7 mouse cellular contexts compared by ENCODE assay signal in the genomic region with DNA sequence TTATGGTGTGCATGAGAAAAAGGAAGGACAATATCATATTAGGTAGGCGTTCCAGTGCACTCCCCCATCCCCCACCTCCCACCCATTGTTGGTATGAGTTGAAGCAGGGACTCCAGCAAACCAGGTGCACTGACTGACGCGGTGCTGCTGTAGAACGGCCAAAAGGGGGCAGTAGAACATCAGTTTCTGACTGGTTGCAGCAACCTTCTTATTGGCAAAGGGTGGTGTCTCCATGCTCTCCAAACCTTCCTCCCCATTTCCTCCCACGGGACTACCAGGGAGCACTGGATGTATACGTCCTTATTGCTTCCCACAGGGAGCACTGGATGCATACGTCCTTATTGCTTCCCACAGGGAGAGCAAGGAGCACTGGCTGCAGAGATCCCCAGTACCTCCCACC. TPM values are rescaled to one million over a fixed set of nuclear protein-coding genes. Genes with fewer than 3 reads are reported as not detected.
DNase-seq lines count a peak whose midpoint lies in the region; ATAC-seq and TF ChIP-seq lines count a peak whose summit lies in the region.
"Not testable (repeated sequence)": the region's sequence is repeated elsewhere in the genome, so short reads cannot be mapped to it uniquely, and the experiment has no call there.

No protein-coding gene starts in this region.

- not testable (repeated sequence) for H3K27ac ChIP-seq in layer of hippocampus, adult 2 months

- H3K4me3 ChIP-seq in layer of hippocampus, adult 2 months = not testable (repeated sequence)

- peak; percentile 39 to 40; a peak in 3 of 4 replicates for ATAC-seq in hematopoietic stem cell, adult 5-6 weeks (replicated peaks in 1 of 2; ENCODE audit: insufficient read depth in 1 of 2, low FRiP score in 2 of 2, low TSS enrichment in 1 of 2, low read depth in 1 of 2, poor library complexity in 2 of 2, severe bottlenecking in 2 of 2)

- DNase-seq in R1 (ENCODE audit: low read depth, low spot score) = peak; percentile 85
- peak; percentile 36 for DNase-seq in cerebellum, adult 8-10 months
- DNase-seq in forelimb bud, embryonic 11.5 days (ENCODE audit: low read depth, low spot score) = peak; percentile 46
- peak; percentile 38 to 45 for DNase-seq in layer of hippocampus, adult 2 months (ENCODE audit: low spot score in 2 of 2)
- DNase-seq in lung, postnatal 10 days = peak; percentile 78
- peak; percentile 69 for DNase-seq in retina, postnatal 1 day

- TF ChIP-seq CTCF in layer of hippocampus, adult 2 months (conservative IDR thresholded peaks at IDR 0.05) = peak; percentile 72

RNA-seq across cellular contexts. Expression of a gene that starts 3.4 kb away (rescaled TPM):
- 26.1 and 31.2 TPM in 2 replicates for total RNA-seq in hematopoietic stem cell, adult 5-6 weeks (2017)
- total RNA-seq in layer of hippocampus, adult 2 months (2021) = 10 to 100 TPM; 44.5 to 48.2 TPM

RNA-seq across cellular contexts. Expression of a gene that starts 46.2 kb away (rescaled TPM):
- total RNA-seq in hematopoietic stem cell, adult 5-6 weeks (2017) = not detected in 2 replicates
- total RNA-seq in layer of hippocampus, adult 2 months (2021) = 10 to 100 TPM; 15.9 to 20.2 TPM

Comparison
In these comparisons a context has a peak if more than half of its experiments do, and no peak if none do; other contexts are left out.
1. RNA of a gene that starts 46.2 kb away (total RNA-seq): 15.9 to 20.2 TPM in layer of hippocampus, adult 2 months; not detected in hematopoietic stem cell, adult 5-6 weeks; every median in the first group is over 10 times any median in the second.
2. Peak in every context shown above with its lines, with median percentiles within 50 percentile points of each other: DNase-seq.